Mouse (Mus musculus) small intestine, adult 2 months (tissue): Measurements from ENCODE around the gene Hist1h1d. TPM values are rescaled to one million over a fixed set of nuclear protein-coding genes. Genes with fewer than 3 reads are reported as not detected.

Experiments used
- H3K27ac ChIP-seq: fragments of 200-500 bp; 2 replicates; pipeline ENCODE4 v1.5.1; 2012; ENCODE audit warnings: low read depth, low read length, control low read depth, inconsistent platforms; ENCODE audit not compliant: insufficient read depth
- H3K27me3 ChIP-seq: fragments of 200-500 bp; 2 replicates; pipeline ENCODE4 v1.6.1; 2012; ENCODE audit warnings: mild to moderate bottlenecking, moderate library complexity, low read length, inconsistent platforms; ENCODE audit not compliant: control insufficient read depth, insufficient read depth
- H3K36me3 ChIP-seq: fragments of 200-500 bp; 2 replicates; pipeline ENCODE4 v1.6.1; 2012; ENCODE audit warnings: mild to moderate bottlenecking, low read length, control low read depth, inconsistent platforms; ENCODE audit not compliant: control insufficient read depth, insufficient read depth
- H3K4me1 ChIP-seq: fragments of 200-500 bp; 2 replicates; pipeline ENCODE4 v1.6.1; 2012; ENCODE audit warnings: low read length, inconsistent platforms, mixed read lengths; ENCODE audit not compliant: control insufficient read depth, insufficient read depth, insufficient read length
- H3K4me3 ChIP-seq: fragments of 200-500 bp; 2 replicates; pipeline ENCODE4 v1.5.1; 2012; ENCODE audit warnings: low read depth, mild to moderate bottlenecking, control low read depth, inconsistent platforms, low read length, moderate library complexity
- CTCF ChIP-seq: fragments of 200-500 bp; IDR thresholded peaks from 2 replicates; pipeline ENCODE4 v1.5.1; 2012; ENCODE audit warnings: low read depth, mild to moderate bottlenecking, control low read depth, inconsistent platforms, low read length, moderate library complexity, mixed read lengths; ENCODE audit not compliant: insufficient replicate concordance, insufficient read length; ENCODE audit errors: extremely low read depth
- POLR2A ChIP-seq: fragments of 200-500 bp; IDR thresholded peaks from 2 replicates; pipeline ENCODE4 v1.6.1; 2012; ENCODE audit warnings: low read depth, mild to moderate bottlenecking, control low read depth, inconsistent platforms, low read length, moderate library complexity
- WGBS: fragments of 180-500 bp; shearing (Covaris S2); methylation state at CpG from one replicate; pipeline ENCODE4 v1.1.7; 2018; 5-methylcytosine and 5-hydroxymethylcytosine counted together
- polyA plus RNA-seq: library from polyadenylated mRNA; depleted of rRNA; stranded (reverse); fragments of >200 nt; gene quantifications from 2 replicates; pipeline ENCODE4 v1.2.3, GENCODE M21; 2012

Gene Hist1h1d
- polyA plus RNA-seq, 1 experiment, result 0.29 TPM

DNA sequence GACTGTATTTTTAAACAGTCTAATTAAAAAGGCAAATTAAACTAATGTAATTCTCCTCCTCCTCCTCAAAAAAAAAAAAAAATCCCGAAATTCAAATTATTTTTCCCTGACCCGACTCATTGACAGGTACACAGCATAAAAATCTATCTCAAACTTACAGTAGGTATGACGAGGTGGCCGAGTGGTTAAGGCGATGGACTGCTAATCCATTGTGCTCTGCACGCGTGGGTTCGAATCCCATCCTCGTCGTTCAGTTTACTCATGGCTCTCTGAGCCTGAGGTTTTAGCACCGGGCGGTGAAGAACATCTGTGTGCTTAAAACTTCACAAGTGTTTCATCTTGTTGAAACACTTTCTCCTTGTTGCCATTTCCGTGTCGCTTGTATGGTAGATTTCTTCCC is 31.4 kb upstream of the Hist1h1d start:
- Histone ChIP-seq H3K4me1 (no peaks in the 10 kb centered on the region), H3K27me3 (no peaks in the 10 kb centered on the region), H3K36me3 (no peaks in the 10 kb centered on the region), H3K4me3 (no peak overlapping the region), H3K27ac (no peak overlapping the region)
- TF ChIP-seq POLR2A (no peak), CTCF (no peak)
- WGBS, result 1% methylated on average over 14 of the region's 14 CpGs

DNA sequence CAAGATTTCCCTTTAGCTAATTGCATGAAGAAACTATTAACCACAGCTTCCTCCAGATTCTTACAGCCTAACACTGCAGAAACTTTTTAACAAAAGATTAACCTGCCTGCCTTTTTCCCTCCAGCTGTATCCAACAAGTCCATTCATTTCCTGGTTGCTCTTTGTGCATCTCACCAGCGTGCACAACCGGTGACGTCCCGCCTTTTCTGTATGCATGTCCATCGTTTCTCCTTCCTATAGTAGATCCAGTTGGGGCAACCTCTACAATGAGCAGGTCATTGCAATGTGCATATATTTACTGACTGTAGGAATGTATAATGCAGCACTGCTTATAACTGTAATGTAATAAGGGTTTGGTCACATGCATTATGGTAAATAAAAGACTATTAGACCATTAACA is 29.1 kb upstream of the Hist1h1d start:
- WGBS, result 19% methylated on average over 5 of the region's 5 CpGs
- Histone ChIP-seq H3K27ac (no peak overlapping the region), H3K36me3 (no peaks in the 10 kb centered on the region), H3K27me3 (no peaks in the 10 kb centered on the region), H3K4me1 (no peaks in the 10 kb centered on the region), H3K4me3 (no peak overlapping the region)
- TF ChIP-seq POLR2A (no peak), CTCF (no peak)

DNA sequence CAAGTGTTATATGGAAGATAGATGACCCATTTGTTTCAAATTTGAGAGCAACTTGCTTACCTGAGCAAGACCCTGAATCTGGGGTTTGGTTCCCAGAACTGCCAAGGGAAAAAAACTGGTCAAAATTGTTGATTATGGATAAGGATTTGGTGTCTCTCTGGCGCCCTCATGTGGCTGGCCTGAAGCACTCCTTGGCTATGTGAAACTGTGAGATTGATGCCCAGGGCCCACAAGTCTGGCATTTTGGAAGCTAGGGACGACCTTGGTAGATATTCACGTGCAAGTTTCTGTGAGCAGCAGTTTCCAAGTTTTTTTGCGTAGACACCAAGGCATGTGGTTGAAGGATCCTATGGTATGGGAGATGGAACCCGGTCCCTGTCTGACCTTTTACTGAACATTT is 28.4 kb upstream of the Hist1h1d start:
- H3K4me3 ChIP-seq, result no peak overlapping the region
- TF ChIP-seq POLR2A, result no peak
- peak; percentile 89; the same call in 1 of the 2 replicates for TF ChIP-seq CTCF
- 13% methylated on average over 5 of the region's 5 CpGs for WGBS

DNA sequence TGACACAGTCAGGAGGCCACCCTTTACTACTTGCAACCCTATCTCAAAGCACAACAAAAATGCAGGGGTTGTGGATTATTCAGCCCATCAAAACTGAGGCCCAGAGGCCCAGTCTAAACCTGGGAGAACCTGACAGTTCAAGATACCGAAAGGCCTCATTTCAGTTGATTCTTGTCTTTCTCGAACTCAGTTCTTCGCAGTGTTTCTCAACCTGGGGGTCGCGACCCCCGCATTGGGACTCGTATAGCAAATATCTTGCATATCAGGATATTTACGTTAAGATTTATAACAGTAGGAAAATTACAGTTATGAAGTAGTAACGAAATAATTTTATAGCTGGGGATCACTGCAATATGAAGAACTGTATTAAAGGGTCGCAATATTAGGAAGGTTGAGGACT is 27.2 kb upstream of the Hist1h1d start:
- no peaks in the 10 kb centered on the region for H3K4me1 ChIP-seq
- TF ChIP-seq CTCF (no peak), POLR2A (no peak)
- no peaks in the 10 kb centered on the region for H3K27me3 ChIP-seq
- no peak overlapping the region for H3K4me3 ChIP-seq
- H3K36me3 ChIP-seq, result no peaks in the 10 kb centered on the region
- WGBS, result 11% methylated on average over 10 of the region's 10 CpGs
- H3K27ac ChIP-seq, result no peak overlapping the region

More for the DNA sequence above, 28.4 kb upstream of the Hist1h1d start:
- H3K36me3 ChIP-seq, result no peaks in the 10 kb centered on the region
- no peaks in the 10 kb centered on the region for H3K27me3 ChIP-seq
- H3K4me1 ChIP-seq, result no peaks in the 10 kb centered on the region
- no peak overlapping the region for H3K27ac ChIP-seq

DNA sequence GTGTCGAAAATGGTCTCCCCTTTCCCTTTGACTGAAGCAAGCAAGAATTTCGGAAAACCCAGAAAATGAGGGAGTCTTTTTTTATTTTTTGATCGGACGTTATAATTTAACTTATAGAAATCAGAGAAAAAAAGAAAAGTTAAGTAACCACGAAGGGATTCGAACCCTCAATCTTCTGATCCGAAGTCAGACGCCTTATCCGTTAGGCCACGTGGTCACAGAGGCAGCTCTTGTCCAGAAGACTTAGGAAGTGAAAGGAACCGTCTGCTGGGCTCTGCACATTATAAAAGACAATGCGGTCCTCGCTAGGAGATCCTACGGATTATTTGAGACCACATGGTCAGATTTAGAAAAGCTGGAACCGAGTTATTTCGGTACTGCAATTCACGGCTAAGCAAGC is 26.8 kb upstream of the Hist1h1d start:
- no peaks in the 10 kb centered on the region for H3K4me1 ChIP-seq
- H3K27ac ChIP-seq, result no peak overlapping the region
- no peak overlapping the region for H3K4me3 ChIP-seq
- H3K36me3 ChIP-seq, result no peaks in the 10 kb centered on the region
- WGBS, result 2% methylated on average over 17 of the region's 17 CpGs
- no peaks in the 10 kb centered on the region for H3K27me3 ChIP-seq
- TF ChIP-seq POLR2A (no peak), CTCF (no peak)

DNA sequence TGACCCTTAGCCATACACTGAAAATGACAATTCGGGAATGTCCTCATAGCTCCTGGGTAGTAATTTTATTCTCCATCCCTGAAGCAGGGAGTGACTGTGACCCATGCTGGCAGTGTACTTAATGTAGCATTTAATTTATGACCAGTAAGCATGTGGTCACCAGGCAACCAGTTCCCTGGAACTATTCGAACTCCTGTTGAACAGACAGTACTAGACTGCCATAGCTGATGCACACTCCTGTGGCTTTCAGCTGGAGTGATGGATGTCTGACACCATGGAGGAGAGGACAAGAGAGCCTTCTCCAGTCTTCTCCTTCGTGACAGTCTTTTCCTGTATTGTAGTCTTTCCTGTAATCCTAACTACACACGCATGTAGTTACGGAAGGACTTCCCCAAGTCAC is 24.1 kb upstream of the Hist1h1d start:
- TF ChIP-seq POLR2A (no peak), CTCF (no peak)
- no peaks in the 10 kb centered on the region; the same call in 1 of the 2 replicates for H3K4me1 ChIP-seq
- no peak overlapping the region for H3K4me3 ChIP-seq
- H3K27me3 ChIP-seq, result no peaks in the 10 kb centered on the region
- no peaks in the 10 kb centered on the region for H3K36me3 ChIP-seq
- 89% methylated on average over 5 of the region's 5 CpGs for WGBS
- H3K27ac ChIP-seq, result no peak overlapping the region

DNA sequence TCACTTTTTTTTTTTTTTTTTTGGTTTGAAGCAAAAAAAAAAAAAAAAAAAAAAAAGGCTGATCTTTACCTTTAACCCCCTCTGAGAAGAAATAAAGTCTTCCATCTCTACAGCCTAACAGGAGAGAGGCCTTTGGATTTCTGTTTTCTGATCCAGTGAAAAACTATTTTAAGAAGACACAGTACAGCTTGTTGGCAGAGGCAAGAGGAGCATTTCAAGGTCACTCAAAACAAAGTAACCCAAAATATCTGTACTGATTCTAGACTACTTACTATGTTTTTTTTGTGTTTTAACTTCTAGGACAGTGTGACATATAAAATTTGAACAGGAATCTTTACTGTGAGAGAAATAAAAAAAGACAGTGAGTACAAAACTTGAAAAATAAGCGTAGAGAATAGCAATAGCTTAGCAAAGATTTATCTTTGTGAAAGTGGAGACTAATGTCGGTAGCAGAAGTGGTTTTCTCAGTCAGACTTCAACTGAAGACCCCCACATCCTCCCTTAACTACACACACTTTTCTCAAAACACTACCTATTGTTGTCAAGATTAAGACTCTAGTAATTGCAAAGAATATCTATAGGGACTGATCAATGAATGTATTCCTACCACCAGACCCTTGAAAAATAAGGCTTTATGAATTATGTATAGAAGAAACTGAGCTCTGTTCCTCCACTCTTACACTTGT is 23.4 kb upstream of the Hist1h1d start:
- Histone ChIP-seq H3K27me3 (no peaks in the 10 kb centered on the region), H3K4me1 (peaks cover 3% of the 10 kb centered on the region; the same call in 1 of the 2 replicates), H3K27ac (no peak overlapping the region), H3K36me3 (no peaks in the 10 kb centered on the region), H3K4me3 (no peak overlapping the region)
- 21% methylated on average over 2 of the region's 2 CpGs for WGBS
- TF ChIP-seq POLR2A, result no peak
- TF ChIP-seq CTCF, result no peak
